Mouse (Mus musculus): Measurements from ENCODE around the gene Naaa.
A peak's percentile ranks its signal among the peaks of the same experiment; 100 is the strongest.

Gene Naaa

GRCm38 (mm10) chr5:92263761-92264359 lies 14.1 kb downstream of the Naaa start:
- DNase-seq (ENCODE audit: low read depth) = no peak

- DNase-seq (ENCODE audit: low read depth) = no peak
Observed at GRCm38 (mm10) chr5:92262646-92263045, 15.3 kb downstream of the Naaa start.

- DNase-seq (ENCODE audit: low read depth) = no peak
Observed at GRCm38 (mm10) chr5:92256218-92256617, 21.8 kb downstream of the Naaa start, which contains the start of gene Ppef2. Ppef2 (minus strand) TSS chr5:92256278.

- no peak for DNase-seq (ENCODE audit: low read depth)
Observed at GRCm38 (mm10) chr5:92254476-92254875, 23.5 kb downstream of the Naaa start.

GRCm38 (mm10) chr5:92252797-92253343 lies 25.1 kb downstream of the Naaa start:
- no peak for DNase-seq (ENCODE audit: low read depth)

GRCm38 (mm10) chr5:92252031-92252430 lies 25.9 kb downstream of the Naaa start:
- no peak for DNase-seq (ENCODE audit: low read depth)

GRCm38 (mm10) chr5:92248614-92249013 lies 29.4 kb downstream of the Naaa start:
- no peak for DNase-seq (ENCODE audit: low read depth)

- DNase-seq (ENCODE audit: low read depth) = peak; percentile 45
Observed at GRCm38 (mm10) chr5:92245483-92245882, 32.5 kb downstream of the Naaa start.

- no peak for DNase-seq (ENCODE audit: low read depth)
Observed at GRCm38 (mm10) chr5:92244900-92245299, 33.1 kb downstream of the Naaa start.

GRCm38 (mm10) chr5:92240769-92241168 lies 37.2 kb downstream of the Naaa start:
- DNase-seq (ENCODE audit: low read depth) = no peak

GRCm38 (mm10) chr5:92239333-92240232 lies 38.4 kb downstream of the Naaa start:
- DNase-seq (ENCODE audit: low read depth) = peak; percentile 50

- peak; percentile 29 for DNase-seq (ENCODE audit: low read depth)
Observed at GRCm38 (mm10) chr5:92234939-92235557, 42.9 kb downstream of the Naaa start.

- no peak for DNase-seq (ENCODE audit: low read depth)
Observed at GRCm38 (mm10) chr5:92233366-92233765, 44.6 kb downstream of the Naaa start.

- no peak for DNase-seq (ENCODE audit: low read depth)
Observed at GRCm38 (mm10) chr5:92231836-92232235, 46.1 kb downstream of the Naaa start.

GRCm38 (mm10) chr5:92230306-92230705 lies 47.7 kb downstream of the Naaa start:
- DNase-seq (ENCODE audit: low read depth) = no peak

GRCm38 (mm10) chr5:92229514-92229913 lies 48.5 kb downstream of the Naaa start:
- DNase-seq (ENCODE audit: low read depth) = no peak

- DNase-seq (ENCODE audit: low read depth) = no peak
Observed at GRCm38 (mm10) chr5:92228776-92229175, 49.2 kb downstream of the Naaa start.

GRCm38 (mm10) chr5:92227782-92228181 lies 50.2 kb downstream of the Naaa start:
- no peak for DNase-seq (ENCODE audit: low read depth)

GRCm38 (mm10) chr5:92220287-92220902 lies 57.6 kb downstream of the Naaa start:
- DNase-seq (ENCODE audit: low read depth) = no peak

GRCm38 (mm10) chr5:92219826-92220225 lies 58.1 kb downstream of the Naaa start:
- no peak for DNase-seq (ENCODE audit: low read depth)

- no peak for DNase-seq (ENCODE audit: low read depth)
Observed at GRCm38 (mm10) chr5:92218915-92219793, 58.8 kb downstream of the Naaa start.

Measured in induced T-regulatory cell, adult 2 months (primary cell).